Mouse (Mus musculus) urinary bladder, adult 2 months (tissue): ENCODE results near the gene Abhd8. TPM values are rescaled to one million over a fixed set of nuclear protein-coding genes. Genes with fewer than 3 reads are reported as not detected.

Source experiments
- DNase-seq: peaks from one replicate; pipeline ENCODE4 v3.0.0; 2022; ENCODE audit warnings: low spot score
- polyA plus RNA-seq: library from polyadenylated mRNA; depleted of rRNA; stranded (reverse); fragments of >200 nt; gene quantifications from 2 replicates; pipeline ENCODE4 v1.2.3, GENCODE M21; 2012; rRNA removed

Abhd8 gene
- 43.8 and 49.5 TPM in 2 replicates for polyA plus RNA-seq

DNA sequence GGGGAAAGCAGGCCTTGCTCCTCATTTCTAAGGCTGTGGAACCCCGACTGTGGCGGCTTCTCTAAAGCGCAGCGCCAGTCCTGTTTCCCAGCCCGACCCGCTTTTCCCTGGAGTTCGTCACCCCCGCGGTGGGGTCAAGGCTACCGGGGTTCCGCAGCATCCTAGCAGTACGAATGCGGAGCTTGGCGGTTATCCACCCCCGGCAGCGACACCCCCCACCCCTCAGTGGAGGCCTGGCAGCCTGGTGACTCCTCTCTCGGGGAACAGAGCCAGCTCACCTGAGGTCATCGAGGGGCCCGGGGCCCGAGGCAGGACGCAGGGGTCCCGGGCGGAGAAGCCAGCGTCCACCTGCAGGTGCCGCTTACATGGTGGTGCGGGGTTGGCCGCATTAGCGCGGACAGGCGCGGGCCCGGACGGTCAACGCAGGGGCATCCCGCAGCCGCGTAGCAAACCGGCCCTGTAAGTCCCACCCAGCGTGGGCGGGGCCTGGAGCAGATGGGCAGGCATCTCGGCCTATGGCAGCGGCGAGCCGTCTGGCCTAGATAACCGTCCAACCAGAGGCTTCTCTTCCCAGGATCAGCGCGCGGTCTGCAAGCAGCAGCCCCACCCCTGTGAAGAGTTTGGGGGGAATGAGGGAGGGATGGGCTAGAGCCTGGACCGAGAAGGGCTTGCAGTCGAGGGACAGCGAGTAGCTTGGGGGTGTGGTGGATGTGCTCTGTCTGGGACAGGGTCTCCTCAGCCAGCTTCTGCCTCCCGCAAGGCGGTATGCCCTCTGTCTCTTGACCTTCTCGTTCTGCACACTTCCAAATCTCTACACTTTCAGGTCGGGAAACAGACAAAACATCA lies at the start of gene Abhd8:
Gene Abhd8 (minus strand): TSS at position 468 of the 846 bp plus-strand sequence.
- DNase-seq: peak; percentile 96

DNA sequence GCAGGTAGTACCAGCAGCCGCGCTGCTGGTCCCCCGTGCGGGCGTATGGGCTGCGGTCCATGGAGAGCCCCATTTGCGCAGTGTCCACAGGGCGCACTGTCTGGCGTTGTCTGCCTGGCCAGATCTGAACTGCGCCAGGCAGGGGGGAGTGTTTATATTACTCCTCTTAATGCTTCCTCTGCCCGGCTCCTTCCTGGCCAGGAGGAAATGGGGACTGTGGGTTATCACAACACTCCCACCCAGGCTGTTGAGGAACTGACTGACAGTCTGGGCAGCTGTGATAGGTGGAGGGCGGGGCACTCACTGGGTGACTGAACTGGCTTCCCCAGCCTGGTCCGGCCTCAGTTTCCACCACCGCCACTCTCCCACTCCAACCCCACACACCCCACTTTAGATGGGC lies 48.2 kb upstream of the Abhd8 start, which contains the start of gene Plvap:
Gene Plvap (minus strand): TSS at position 109 of the 400 bp plus-strand sequence.
- DNase-seq: no peak

DNA sequence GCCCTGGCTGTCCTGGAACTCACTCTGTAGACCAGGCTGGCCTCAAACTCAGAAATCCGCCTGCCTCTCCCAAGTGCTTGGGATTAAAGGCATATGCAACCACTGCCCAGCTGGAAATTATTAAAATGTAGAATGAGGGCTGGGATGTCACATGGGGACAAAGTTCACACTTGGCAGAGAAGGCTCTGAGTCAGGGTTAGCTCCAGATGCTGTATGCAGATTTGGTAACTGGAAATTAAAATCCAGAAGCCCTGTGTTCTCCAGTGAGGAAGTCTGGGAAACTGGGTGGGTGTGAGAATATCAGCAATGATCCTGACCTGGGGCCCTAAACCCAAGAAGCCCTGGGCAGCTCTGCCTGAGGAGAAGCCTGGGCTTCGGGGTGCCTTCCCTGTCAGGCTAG lies 45.9 kb upstream of the Abhd8 start:
- DNase-seq: no peak

DNA sequence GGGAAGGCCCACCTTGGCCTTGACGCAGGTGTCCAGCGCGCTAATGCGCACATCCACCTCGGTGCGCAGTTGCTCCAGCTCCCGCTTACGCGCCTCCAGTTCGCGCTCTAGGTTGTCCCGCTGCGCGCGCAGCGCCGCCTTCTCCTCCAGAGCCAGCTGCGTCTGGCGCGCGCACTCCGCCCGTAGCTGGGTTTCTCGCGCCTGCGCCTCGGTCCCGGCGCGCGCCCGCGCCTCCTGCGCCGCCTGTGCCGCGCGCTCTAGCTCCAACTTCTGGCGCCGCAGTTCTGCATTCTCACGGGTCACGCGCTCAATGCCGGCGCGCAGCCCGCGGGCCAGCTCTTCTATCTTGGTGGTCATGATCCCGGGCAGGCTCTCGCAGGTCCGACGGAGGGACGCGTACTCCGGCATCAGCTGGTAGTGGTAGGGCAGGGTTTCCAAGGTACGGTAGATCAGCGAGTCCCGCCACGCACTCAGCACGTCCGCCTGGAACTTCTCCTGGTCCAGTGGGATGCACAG lies 44.2 kb upstream of the Abhd8 start:
- DNase-seq: peak; percentile 45

DNA sequence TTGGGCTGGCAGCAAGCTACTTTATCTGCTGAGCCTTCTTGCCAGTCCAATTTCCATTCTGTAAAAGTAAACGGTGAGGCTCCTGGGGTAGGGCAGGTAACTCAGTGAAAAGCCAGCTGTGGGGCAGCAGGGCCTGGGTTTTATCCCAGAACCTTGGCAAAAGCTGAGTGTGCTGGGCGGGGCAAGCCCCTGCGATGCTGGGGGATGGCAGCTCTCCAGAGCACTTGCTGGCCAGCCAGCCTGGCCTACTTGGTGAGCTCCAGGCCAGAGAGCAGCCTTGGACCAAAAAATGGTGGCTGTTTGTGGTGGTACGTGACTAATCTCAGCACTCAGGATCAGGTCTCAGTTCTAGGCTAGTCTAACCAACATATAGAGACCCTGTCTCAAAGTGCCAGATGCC lies 42.5 kb upstream of the Abhd8 start:
- no peak for DNase-seq

DNA sequence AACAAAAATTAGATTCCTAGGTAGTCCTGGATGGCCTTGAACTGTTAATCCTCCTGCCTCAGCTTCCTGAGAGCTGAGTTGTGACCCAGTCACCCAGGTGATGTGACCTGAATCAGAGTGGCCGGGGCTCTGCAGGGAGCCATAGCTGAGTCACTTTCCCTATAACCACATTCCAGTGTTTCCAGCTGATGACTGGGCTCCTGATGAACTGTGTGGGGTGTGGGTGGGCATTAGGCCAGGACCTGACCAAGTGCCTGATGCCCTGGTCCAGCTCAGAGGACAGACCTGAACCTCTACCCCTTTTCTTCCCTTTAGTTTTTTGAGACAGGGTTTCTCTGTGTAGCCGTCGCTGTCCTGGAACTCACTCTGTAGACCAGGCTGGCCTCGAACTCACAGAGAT lies 41.9 kb upstream of the Abhd8 start:
- DNase-seq: no peak

DNA sequence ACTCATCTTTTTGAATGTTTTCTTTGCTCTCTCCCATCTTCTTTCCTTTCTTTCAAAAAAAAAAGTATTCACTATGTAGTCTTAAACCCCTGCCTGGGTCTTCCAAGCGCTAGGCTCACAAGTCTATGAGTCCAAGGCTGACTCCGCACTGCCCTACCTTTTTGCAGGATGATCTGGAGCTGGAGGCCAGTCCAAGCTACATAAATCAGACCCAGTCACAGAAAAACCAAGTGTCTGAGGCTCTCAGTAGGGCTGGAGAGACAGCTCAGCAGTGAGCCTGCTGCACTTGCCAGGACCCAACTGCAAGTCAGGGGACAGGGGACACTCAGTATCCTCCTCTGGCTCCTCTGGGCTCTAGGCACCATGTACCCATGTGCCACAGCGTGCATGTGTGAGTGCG lies 40.9 kb upstream of the Abhd8 start:
- no peak for DNase-seq

DNA sequence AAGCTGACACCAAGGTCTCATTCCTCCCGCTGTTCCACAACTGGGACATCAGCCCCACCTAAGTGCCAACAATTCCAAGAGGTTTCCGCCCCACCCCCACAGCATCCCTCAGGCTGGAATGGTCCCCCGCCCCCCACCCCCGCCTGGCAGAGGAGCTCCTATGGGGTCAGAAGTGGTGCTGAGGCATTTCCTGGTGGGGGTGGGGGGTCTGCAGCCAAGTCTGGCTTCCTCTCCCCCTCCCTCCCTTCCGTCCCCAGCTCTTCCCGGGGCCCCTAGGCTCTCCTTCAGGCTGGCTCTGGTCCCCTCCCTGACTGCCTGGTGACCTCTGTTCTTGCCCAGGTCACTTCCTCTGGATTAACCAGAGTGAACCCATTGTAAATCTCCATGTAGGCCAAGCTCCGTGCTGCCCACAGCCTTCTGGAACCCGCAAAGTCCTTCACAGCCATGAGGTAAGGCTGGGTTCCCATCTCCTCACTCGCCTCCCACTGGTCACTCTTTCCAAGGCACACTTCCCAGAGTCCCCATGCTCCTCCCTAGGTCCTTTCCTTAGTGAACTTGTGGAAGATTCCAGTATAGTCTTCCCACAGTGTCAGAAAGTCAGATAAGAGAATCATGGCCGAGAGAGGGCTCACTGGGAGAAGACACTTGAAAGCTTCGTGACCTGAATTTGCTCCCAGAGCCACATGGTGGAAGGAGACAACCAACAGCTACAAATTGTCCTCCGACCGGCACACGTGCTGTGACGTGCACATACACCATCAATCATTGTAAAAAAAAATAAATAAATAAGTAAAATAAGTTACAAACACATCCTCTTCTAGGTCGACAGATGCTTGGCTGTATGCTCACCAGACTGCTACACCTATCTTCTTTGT lies 35.6 kb upstream of the Abhd8 start:
- DNase-seq: no peak

DNA sequence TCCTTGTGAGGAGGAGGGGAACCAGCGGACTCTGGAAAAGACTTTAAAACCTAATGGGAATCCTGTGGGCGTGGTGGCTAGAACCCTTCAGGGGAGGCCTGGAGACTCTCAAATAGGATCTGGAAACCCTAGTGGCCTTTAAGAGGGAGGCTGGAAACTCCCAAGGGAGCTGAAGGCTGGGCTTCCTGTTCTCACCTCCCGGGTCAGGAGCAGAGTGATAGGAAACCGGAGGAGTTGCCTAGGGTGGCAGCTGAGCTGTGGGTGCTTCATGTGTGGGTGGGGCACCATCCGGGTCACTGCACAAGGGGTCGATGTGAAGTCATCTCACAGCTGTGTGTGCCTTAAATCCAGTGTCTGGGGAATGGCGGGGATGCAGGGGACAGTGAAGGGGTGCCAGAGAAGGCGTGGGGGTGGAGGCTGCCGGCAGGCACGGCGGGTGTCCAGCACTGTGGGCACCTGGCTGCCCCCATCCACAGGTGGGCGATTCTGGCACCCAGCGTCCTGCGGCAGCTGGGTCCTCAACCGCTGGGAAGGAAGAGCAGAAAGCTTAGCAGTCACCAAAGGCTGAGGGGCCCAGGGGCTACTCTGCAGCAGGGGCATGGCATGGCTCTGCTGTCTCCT lies 34.5 kb upstream of the Abhd8 start:
- DNase-seq: no peak

DNA sequence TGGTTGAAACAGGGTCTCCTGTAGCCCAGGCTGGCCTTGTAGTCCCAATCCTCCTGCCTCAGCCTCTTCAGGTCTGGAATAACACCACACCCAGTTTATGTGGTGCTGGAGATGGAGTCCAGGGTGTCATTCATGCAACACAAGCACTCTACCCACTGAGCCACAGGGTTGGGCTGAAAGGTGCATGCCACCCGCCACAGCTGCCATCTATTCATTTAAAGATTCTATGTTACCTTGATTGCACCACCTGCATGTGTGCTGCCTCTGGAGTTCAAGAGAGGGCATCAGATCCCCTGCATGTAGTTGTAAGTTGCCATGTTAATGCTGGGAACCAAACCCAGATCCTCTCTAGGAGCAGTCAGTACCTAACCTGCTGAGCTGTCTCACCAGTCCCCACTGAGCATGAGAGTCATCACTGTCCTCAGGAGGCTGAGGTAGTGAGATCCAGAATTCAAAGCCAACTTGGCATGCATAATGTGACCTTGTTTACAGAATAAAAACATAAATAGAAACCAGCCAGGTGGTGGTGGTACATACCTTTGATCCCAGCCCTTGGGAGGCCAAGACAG lies 33.7 kb upstream of the Abhd8 start:
- no peak for DNase-seq

DNA sequence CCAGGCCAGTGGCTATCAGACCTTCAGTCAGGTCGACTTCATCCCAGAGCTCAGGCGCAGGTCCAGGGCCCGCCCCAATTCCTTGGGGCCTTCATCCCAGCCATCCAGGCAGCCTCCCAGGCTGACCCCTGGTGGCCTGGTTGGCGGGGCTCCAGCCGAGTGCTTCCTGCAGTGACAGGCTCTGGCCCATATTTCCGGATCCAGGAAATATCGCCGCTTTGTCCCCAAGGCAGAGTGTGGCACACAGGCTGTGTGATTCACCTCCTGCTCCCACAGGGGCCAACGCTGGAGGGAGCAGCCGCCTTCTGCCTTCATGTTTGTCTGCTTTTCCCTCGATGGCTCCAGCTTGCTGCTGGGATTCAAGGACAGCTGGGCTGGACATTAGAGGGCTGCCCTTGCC lies 33.0 kb upstream of the Abhd8 start:
- DNase-seq: peak; percentile 63

DNA sequence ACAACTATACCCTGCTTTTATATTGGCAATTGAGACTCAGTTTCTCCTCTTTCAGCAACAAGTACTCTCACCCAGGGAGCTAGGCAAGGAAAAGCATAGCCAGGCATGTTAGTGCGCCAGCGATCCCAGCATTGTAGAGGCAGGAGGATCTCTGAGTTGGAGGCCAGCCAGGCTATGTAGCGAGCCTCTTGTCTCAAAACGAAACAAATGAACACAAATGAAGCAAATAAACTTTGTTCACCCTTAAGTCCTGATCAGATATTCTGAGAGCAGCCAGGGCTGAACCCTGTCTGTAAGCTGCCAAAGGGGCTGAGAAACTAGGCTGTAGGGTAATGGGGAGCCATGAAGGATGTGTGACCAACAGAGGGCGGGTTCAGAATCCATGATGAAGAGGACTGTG lies 32.4 kb upstream of the Abhd8 start:
- DNase-seq: no peak

DNA sequence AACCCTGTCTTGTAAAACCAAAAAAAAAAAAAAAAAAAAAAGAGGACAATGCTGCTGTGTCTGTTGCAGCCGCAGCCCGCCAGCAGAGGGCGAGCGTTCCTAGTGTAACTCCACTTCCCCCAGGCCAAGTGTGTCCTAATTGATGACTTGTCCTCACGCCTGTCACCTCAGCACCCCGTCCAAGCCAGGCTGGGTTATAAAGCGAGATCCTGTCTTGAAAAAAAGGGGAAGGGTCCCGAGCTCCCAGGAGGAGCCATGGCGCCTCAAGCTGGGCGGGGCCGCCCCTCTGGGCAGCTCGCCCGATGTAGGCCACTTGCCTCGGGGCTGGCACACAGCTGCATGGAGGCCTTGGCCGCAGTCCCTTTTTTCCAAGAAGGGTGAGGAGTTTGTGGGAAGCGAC lies 31.6 kb upstream of the Abhd8 start:
- DNase-seq: peak; percentile 79

DNA sequence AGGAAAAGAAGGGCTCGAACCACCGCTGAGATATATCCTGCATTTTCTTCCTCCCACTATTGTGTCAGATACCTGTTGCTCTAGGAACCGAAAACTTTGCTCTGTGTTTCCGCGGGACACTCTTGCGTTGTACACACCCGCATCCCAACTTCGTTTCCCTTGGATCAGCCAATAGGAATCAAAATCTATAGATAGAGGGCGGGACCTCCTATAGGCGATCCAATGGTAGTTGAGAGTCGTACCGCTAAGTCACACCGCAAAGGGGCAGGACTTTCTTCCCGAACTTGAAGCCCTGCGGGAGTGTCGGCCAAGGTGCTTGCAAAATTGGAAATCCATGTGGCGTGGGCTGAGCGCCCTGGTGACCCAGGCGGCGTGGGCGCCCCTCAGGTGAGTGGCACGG lies 25.0 kb upstream of the Abhd8 start:
- DNase-seq: peak; percentile 63

DNA sequence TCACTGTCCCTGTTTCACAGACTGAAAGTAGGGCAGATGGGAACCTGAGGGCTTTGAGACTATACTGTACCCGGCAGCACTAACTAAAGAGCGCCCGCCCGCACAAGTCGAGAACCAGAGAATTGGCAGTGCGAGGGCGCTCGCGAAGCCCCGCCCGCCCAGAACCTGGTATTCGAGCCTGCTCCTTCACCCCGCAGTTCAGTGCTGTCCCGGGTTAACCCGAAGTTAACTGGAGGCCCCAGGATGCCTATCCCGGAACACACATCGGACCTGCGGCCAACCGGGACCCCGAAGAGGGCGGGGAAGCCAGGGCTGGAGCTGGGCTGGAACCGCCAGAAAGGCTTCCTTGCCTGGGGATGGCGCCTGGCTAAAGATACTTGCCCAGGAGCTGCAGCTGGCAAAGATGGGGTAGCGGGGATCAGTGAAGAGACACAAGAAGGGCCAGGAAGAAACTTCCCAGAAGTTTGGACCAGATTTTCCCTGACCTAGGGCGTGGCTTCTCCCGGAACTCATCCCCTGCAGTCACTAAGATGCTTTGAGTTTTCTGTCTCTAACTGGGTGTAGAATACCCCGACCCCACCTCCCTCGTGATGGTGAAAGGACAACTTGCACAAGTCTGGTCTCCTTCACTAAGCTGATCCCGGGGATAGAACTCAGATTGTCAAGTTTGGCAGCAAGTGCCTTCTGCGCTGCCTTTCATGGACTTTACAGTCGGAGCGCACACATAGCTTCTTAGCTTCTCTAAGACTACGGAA lies 24.4 kb upstream of the Abhd8 start, which contains the start of gene Gtpbp3:
Gene Gtpbp3 (plus strand): TSS at position 413 of the 755 bp plus-strand sequence.
- peak; percentile 73 for DNase-seq

DNA sequence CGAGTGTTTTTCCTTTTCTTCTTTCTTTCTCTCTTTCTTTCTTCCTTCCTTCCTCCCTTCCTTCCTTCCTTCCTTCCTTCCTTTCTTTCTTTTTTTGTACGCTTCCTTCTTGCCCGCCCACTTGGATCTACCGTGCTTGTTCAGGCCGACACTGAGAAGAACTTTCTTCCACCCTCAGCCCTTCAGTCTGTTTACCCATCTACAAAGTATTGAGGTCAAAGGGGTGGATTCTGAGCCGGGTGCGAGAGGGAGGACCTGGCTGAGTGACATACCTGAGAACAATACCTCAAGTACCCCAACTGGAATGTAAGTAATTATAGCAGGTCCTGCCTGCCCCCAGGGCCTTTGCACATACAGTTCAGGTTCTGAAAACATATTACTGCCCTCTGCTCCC lies 22.7 kb upstream of the Abhd8 start:
- DNase-seq: no peak

DNA sequence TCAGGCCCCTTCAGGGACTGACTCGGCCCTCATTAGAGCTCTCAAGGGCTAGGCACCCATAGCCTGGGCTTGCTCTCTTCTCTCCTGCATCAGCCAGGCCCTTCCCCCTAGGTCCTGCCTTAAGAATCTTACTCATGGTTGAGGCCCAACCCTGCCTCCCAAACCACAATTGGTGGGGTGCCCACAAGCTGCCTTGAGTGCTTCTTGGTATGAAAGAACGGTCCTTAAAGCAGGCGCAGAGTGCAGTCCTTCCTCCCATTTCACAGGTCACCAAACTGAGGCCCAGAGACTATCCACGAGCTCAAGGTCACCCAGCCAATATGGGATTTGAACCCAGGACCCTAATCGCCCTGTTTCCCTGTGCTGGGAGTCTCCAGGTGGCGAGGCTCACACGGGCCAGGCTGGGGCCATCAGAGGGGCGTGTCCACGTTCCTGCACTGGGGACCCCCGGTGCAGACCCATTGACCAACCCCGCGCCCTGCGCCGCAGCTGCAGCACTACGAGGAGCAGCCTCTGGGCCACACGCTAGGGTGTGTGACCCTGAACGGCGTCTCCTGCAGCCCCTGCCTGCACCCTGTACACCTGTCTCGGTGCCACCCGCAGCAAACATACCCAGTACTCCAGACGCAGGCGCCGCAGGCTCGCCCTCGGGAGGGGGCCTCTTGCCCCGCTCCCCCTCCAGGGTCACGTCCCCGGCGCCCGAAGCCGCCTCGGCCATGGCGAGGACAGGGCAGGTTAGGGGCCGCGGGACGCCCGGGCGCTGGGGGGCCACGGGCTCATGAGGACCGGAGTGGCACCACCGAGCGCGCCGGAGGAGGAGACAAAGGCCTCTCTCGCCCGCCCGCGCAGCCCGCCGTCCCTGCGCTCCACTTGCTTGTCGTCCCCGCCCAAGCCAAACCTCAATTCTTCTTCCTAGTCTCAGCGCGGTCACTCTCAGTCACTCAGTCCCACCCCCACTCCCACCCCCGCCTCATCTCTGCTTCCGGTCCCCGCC lies 22.0 kb upstream of the Abhd8 start, which contains the start of gene Ano8:
Gene Ano8 (minus strand): TSS at position 822 of the 994 bp plus-strand sequence.
- DNase-seq: peak; percentile 66

DNA sequence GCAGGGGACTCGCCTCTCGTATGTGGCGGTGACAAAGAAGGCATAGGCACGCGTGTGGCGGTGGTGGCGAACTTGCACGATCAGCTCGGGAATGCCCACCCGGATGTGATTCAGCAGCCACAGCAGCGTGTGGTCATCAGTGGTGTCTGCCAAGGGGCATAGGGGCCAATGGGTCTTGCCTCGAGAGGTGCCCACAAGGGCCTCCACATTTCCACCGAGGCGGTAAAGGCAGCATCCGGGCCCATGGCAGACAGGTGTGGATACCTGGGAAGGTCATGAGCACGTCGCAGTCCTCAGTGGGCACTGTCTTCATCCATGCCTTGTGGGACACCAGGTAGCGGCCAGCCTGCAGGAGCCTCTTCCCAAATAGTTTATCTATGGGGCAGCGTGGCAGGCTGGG lies 21.3 kb upstream of the Abhd8 start:
- DNase-seq: no peak

DNA sequence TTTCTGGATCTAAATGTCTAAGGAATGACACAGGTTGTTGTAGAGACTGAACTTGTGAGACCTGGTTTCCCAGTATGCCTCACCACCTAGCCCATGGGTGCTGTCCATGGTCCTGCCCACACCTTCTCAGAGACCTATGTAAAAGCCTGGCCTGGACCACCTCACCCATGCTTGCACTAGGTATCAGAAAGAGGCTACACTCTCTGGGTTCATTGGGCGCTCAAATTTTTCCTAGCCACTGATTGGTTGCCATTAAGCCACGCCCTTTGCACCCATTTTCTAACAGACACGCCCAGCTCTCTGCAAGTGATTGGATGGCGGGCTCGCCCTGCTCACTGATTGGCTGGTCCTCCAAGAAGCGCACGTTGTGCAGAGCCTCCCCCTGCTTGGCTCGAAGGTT lies 20.5 kb upstream of the Abhd8 start:
- DNase-seq: no peak

DNA sequence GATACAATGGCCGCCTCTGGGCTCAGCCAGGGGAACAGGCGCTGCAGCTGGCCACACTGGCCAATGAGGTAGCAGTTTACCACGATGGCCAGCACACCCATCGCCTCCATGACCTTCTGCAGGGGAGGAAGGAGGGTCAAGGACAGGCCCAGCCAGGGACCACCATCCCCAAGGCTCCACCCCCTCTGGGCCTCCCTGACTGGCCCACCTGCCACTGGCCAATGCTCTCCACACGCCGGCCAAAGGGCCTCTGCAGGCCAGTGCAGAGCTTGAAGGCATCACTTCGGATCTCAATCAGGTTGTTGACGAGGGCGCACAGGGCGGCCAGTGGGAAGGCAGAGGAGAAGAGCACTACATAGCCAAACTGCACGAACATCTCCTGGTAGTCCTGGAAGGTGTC lies 15.5 kb upstream of the Abhd8 start:
- no peak for DNase-seq
